Mouse (Mus musculus): Measurements from ENCODE around the gene Tanc2.

Gene Tanc2

DNA sequence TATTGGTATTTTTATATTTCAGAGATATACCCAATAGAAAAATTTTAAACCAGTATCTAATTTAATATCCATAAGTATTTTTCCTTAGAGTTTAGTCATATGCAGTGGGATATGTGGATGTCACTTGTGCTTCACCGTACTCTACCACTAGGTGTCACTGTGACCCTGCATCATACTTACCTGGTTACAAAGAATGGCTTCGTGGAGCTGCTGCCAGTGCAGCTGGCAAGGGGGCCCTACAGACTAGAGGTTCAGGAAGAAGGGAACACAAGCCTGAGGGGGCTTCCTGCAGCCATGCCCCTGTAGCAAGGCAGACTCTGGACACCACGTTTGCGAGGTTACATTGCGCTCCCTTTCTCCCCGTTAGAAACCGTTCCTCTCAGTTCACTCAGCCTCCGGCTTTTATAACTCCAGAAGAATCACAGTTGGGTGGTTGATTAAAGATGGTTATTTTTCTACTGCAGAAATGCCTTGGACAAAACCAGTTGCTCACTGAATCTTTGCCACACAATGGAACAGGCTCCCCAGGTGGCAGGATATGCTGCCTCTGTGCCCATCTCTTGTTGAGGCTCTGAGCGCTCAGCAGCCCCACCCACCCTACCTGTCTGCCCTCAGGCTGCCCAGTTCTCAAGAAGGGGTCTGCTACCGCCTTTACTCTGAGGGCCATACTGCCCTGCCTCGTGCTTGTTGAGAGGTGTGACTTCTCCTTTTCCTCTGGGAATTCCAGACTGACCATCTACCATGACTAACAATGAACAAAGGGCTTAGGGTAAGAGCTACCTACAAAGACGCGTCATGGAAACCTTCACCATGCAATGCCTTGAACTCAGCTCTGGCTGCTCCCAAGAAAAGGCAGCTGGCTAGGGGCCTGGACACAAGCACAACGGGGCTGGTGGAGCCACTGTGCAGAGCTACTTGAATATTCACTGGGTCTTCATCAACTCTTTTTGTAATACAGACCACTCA, 337.6 kb downstream of the Tanc2 start:
- DNase-seq (ENCODE audit: low read depth) = peak; percentile 61

DNA sequence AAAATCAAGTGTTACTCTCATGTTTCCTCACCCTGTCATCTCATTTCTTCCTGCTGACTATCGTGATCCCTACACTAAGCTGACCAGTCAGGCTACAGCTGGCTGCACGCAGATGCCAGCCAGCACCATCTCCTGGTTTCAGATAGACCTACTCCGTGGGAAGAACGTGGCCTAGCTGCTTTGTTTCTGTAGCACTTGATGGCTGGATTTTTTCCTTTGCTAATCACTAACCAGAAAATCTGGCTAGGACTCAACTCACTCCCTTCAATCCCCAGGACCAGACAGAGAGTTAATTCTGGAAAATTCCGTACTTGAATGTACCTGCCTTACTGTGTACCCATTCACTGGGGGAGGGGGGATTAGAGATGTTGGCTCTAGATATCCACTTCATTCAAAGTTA, 338.4 kb downstream of the Tanc2 start:
- DNase-seq (ENCODE audit: low read depth) = no peak

DNA sequence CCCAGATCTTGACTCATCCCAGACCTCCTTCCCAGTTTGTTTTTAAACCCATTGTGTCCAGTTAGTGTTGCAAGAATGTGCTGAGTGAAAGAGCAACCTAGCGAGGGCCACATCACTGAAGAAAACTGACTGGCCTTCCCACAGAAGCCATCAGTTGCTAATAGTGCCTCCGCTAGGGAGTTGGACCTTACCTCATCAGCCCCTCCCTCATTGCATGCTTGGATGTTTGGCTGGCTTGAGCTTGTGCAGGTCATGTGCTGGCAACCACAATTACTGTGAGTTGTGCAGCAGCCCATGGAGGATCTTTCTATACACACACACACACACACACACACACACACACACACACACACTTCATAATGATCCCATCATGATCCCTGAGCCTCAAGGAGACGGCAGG, 341.6 kb downstream of the Tanc2 start:
- no peak for DNase-seq (ENCODE audit: low read depth)

DNA sequence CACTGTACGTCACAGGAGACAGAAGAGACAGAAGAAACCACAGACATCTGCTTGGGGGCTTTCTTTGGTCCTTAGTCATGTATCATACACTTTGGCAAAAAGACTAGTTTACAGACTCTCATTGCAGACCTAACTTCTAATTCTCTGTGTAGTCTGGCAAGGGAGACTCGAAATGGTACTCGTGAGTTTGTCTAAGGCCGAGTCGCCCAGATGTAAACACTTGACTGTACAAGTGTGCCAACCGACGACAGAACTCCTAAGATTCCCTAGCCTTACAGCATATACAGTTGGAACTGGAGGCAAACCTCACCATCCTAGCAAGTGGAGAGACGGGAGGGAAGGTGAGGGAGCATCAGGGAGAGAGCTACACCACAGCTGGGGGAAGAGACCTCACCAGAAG, 344.0 kb downstream of the Tanc2 start:
- no peak for DNase-seq (ENCODE audit: low read depth)

DNA sequence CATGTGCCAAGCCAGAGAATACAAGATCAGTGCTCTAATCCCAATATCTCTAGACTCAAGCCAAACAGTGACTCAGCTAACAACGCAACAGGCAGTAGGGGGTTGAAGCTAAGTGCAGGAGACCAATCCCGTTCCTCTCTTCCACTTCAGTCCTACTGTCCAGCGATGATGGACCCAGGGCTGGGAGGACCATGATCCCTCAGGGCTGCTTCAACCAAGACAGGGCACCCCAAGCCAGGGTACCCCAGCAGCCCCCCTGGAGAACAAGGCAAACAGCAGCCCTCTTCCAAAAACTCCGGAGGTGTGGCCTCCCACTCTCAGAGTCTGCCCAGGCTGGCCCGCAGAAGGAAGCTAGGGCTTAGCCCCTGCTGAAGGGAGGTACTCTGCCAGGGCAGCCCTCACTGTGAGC, 344.5 kb downstream of the Tanc2 start:
- DNase-seq (ENCODE audit: low read depth) = no peak

GRCm38 (mm10) chr11:105934816-105935215, 345.0 kb downstream of the Tanc2 start:
- DNase-seq (ENCODE audit: low read depth) = no peak

DNA sequence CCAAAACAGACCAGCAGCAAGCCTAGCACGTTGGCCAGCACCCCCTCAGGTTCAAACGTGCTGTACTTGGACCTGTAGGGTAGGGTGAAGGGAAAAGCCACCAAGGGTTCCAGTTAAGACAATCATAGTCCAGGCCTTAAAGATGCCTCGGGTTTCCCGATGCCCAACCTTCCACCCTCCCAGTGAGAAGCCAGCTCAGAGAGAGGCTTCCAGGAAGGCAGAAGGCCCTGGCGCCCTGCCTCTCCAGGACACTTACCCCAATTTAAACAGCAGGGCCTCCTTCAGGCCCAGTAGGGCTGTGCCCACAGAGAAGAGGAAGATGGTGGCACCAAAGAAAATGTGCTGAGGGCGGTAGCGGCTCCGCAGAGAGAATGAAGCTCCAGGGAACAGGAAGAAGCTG, 345.7 kb downstream of the Tanc2 start:
- no peak for DNase-seq (ENCODE audit: low read depth)

DNA sequence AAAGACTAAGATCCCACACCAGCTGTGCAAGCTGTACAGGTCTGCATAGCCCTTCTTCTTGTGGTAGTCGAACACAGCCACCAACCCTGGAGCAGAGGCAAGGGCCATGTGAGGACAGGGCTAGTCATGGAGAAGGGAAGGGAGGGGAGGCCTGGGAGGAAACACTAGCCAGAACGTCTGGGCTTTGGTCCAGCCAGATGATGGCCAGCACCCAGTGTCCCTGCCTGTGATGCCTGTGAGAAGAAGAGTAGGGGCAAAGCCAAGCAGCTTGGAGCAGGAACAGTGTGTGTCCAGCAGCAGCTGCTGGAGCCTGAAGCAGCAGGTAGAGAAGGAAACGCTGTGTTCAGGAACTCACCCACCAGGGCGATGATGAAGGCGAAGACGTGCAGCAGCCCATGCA, 346.4 kb downstream of the Tanc2 start:
- no peak for DNase-seq (ENCODE audit: low read depth)

DNA sequence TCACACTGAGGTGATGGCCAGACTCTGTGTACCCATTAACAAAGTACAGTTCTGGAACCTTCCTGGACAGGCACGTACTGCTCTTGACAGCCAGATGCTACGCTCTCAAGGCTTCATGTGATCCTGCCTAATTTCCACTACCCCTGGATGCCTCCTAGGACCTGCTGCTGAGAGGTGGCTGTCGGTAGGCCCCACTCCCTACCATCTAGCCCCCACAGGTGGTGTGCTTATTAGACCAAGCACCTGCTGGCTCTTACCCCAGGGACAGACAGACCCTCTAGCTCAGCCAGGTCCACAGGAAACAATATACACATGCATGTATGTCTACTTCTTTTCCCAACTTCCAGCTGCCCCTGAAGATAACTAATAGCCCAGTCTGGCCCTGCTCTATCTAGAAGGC, 347.2 kb downstream of the Tanc2 start:
- no peak for DNase-seq (ENCODE audit: low read depth)

- DNase-seq (ENCODE audit: low read depth) = no peak
These were observed 349.0 kb downstream of the Tanc2 start for GRCm38 (mm10) chr11:105938771-105939170.

DNA sequence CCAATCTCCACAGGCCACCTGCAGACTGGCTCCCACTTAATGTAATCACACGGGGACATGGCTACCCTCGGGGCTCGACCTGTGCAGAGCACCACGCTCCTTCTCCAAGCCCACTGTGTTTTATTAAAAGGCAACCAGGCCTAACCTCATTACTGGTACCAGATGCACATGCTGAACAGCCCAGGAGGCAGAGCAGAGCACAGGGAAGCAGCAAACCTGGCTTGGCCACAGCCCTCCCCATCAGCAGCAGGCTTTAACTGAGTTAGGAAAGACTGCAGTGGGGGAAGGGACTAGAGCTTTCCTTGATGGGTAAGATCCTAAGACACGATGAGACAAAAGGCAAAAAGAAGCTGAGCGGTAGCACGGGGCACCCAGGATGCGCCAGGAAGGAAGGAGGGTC, 352.2 kb downstream of the Tanc2 start:
- no peak for DNase-seq (ENCODE audit: low read depth)

DNA sequence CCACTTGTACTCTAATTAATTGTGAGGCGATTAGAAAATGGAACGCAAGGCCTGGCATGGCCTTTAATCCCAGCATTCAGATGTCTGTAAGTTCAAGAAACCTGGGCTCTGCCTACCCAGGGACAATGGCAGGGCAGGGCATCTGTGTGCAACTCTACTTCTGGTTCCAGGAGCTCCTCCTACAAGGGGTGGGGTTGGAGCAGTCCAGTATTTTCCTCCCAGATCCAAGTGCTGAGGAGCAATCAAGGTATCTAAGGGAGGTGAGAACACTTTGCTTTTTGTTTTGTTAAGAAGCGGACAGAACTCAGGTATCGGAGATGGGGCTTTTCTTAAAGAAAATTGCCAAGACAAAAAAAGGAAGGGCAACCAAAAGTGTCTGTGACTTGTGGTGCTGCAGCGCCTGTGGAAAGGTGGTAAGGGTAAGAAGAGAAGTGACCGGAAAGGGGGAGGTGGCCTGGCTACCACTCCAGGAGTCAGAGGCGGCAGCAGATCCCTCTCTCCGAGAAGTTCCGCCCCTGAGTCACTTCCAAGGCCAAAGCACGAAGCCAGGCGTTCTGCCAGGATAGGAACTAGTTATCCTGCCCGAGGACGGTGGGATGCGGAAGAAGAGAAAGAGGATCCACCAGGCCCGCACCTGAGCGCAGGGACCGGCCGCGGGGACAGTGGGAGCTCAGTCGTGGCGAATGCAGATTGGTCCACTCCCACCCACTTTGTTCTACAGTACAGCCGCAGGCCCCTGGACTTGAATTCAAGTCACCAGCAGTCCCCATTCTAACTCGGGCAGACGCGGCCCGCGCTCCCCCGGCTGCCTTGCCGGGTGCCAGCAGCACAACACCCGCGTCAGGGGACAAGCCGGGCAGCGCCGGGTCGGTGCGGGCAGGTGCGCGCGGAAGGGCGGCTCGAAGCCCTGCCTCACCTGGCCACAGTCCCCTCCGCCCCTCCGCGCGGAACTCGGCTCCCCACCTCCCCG, 353.6 kb downstream of the Tanc2 start:
- DNase-seq (ENCODE audit: low read depth) = no peak

DNA sequence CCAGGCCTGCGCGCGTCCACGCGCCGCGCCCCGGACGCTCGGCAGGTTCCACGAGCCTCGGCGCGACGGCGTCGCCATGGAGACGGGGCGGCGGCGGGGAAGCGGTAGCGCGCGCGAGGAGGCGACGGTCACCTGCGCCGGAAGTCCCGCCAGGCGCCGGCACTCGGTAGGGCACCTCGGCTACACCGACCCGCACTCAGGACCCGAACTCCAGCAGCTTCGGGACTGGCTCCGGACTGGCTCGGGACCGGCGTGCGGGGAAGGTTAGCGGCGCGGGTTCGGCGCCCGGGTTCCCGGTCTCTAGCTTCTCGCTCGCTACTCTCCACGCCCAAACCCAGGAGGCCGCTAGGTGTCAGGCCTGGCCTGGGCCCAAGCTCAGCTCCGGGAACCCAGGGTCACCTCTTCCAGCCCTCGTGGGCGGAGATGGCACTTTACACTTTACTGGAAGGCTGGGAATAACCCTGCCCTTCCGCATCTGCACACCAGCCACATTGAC, 354.4 kb downstream of the Tanc2 start:
- no peak for DNase-seq (ENCODE audit: low read depth)

- DNase-seq (ENCODE audit: low read depth) = no peak
These were observed 355.2 kb downstream of the Tanc2 start for GRCm38 (mm10) chr11:105944770-105945672.

DNA sequence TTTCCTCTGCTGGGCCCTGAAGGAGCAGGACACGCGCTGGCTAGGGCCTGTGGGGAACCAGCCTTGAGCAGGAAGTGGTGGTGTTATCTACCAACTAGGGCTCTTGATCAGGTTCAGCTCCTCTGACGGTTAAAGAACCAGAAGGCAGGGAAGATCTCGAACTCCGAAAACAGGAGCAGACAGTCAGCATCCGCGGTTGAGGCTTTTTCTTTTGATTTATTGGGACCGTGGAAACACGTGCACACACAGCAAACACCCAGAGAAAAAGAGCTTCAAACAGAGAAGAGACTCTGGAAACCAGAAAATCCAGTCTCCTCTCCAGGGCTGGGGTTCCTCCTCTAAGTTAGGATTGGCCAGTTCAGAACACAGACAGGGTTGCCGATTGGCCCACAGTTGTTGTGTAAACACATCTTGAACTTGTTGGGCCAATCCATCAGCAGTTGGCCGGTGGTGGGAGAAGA, 356.9 kb downstream of the Tanc2 start:
- no peak for DNase-seq (ENCODE audit: low read depth)

DNA sequence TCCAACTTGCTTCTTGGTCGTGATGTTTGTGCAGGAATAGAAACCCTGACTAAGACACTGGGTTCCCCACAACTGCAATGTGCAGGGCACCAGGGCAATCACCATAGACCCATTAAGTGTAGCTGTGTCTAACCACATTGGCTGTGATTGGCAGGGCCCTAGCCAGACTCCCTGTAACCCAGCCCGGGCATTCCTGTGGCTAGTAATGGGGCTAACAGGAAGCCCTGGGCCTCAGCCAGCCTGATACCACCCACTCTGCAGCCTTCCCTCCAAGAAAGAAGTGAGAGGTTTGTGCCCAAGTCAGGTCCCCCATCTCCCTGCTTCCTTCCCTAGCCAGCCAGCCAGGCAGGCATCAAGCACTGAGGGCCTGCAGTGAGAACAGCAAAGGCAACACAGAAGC, 358.5 kb downstream of the Tanc2 start:
- no peak for DNase-seq (ENCODE audit: low read depth)

DNA sequence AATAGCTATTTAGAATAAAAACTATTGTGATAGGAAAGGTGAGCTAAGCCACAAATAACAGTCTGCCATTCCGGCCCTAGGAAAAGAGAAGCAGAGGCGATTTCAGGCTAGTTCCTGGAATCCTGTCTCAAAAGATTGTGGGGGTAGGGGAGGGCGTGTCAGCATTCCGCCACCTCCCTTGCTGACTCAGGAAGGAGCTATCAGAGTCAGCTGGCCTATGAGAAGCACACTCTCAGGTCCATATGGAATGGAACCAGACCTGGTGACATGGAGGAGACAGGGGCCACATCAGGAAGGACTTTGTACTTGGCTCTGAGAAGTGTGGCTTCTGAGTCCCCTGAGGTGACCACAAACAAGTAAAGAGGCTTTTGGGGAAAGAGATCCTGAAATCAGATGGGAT, 360.7 kb downstream of the Tanc2 start:
- DNase-seq (ENCODE audit: low read depth) = no peak

DNA sequence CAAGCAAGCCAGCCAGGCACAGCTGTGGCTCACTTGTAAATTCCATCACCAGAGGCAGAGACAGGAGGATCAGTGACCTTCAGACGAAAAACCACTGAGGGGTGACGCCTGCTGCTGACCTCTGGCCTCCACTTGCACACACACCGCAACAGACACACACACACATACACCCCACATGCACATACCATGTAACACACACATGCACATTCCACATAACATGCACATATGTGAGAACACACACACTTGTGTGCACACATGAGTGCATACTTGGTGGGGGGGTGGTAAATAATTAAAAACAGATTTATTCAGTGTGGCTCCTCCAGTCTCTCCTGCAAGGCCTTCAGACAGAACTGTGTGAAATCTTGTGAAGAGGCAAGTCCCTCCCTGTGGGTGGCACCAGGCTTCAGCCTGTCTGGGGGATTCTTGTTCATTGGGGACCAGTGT, 361.8 kb downstream of the Tanc2 start:
- no peak for DNase-seq (ENCODE audit: low read depth)

GRCm38 (mm10) chr11:105952111-105952510, 362.3 kb downstream of the Tanc2 start:
- no peak for DNase-seq (ENCODE audit: low read depth)

DNA sequence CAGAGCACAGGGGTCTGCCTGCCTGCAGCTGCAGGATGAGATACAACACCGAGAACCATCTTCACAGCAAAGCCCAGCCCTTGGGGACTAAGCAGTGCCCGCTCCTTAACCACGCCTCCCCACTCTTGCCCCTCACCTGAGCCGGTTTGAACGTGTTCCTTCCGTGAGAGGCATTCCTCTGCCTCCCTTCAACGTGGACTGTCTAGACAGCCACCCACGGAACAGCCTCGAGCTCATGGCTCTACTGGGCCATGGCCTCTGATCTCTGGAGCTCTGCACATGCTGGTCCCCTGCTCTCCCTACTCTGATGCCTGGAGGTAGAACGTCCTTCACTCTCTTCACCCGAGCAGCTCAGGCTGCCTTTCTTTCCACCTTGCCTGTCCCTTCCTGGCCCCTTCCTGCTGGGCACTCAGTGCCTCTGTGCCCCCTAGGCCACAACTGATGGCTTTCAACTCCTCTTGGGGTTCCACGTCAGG, 363.2 kb downstream of the Tanc2 start, which contains the start of gene Cyb561:
TSS of gene Cyb561 (minus strand) at position 426 of the 476 bp plus-strand sequence.
- no peak for DNase-seq (ENCODE audit: low read depth)

GRCm38 (mm10) chr11:105953402-105953801, 363.6 kb downstream of the Tanc2 start:
- no peak for DNase-seq (ENCODE audit: low read depth)
